Mouse (Mus musculus) small intestine, adult 2 months (tissue): ENCODE measurements around the gene Barx1.

Experiments
- CTCF ChIP-seq: fragments of 200-500 bp; IDR thresholded peaks from 2 replicates; pipeline ENCODE4 v1.5.1; 2012; ENCODE audit warnings: low read depth, mild to moderate bottlenecking, control low read depth, inconsistent platforms, low read length, moderate library complexity, mixed read lengths; ENCODE audit not compliant: insufficient replicate concordance, insufficient read length; ENCODE audit errors: extremely low read depth
- POLR2A ChIP-seq: fragments of 200-500 bp; IDR thresholded peaks from 2 replicates; pipeline ENCODE4 v1.6.1; 2012; ENCODE audit warnings: low read depth, mild to moderate bottlenecking, control low read depth, inconsistent platforms, low read length, moderate library complexity

DNA sequence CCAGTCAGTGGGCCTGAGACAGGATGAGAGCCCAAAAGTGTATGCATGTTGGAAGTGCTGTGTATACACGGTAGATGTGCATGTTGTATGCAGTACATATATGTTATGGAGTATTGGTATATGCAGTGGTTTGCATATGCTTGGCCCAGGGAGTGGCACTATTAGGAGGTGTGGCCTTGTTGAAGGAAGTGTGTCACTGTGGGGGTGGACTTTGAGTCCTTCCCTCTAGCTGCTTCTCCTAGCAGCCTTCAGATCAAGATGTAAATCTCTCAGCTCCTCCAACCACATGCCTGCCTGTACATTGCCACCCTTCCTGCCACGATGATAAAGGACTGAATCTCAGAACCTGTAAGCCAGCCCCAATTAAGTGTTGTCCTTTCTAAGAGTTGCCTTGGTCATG is 49.9 kb downstream of the Barx1 start:
- no peak for TF ChIP-seq POLR2A
- TF ChIP-seq CTCF, result no peak
